Mouse (Mus musculus) intestine, embryonic 16.5 days (tissue): ENCODE data around the gene Rims4. TPM values are rescaled to one million over a fixed set of nuclear protein-coding genes. Genes with fewer than 3 reads are reported as not detected.

Experiments used
- ATAC-seq: fragments of 200-750 bp; cut with Nextera tagmentation; 2 replicates; pipeline ENCODE4 v1.8.0; 2017; ENCODE audit warnings: moderate TSS enrichment, moderate library complexity
- H3K27ac ChIP-seq: fragments of 300-500 bp; sonication (generic); 2 replicates; pipeline ENCODE4 v1.5.1; 2014; ENCODE audit warnings: mild to moderate bottlenecking, low read length
- H3K27me3 ChIP-seq: fragments of 300-500 bp; sonication (generic); replicated peaks from 2 replicates; pipeline ENCODE4 v1.6.1; 2014; ENCODE audit warnings: low read length, control low read depth, mixed read lengths; ENCODE audit not compliant: control insufficient read depth, insufficient read depth
- H3K36me3 ChIP-seq: fragments of 300-500 bp; sonication (generic); 2 replicates; pipeline ENCODE4 v1.6.1; 2014; ENCODE audit warnings: low read length, control low read depth; ENCODE audit not compliant: control insufficient read depth, insufficient read depth
- H3K4me1 ChIP-seq: fragments of 300-500 bp; sonication (generic); 2 replicates; pipeline ENCODE4 v1.6.1; 2014; ENCODE audit warnings: low read length, control low read depth, mixed read lengths; ENCODE audit not compliant: control insufficient read depth, insufficient read depth
- H3K4me2 ChIP-seq: fragments of 300-500 bp; sonication (generic); 2 replicates; pipeline ENCODE4 v1.6.1; 2014; ENCODE audit warnings: low read depth, low read length, control low read depth
- H3K4me3 ChIP-seq: fragments of 300-500 bp; sonication (generic); 2 replicates; pipeline ENCODE4 v1.5.1; 2014; ENCODE audit warnings: mild to moderate bottlenecking, low read length
- H3K9ac ChIP-seq: fragments of 300-500 bp; sonication (generic); 2 replicates; pipeline ENCODE4 v1.6.1; 2014; ENCODE audit warnings: low read depth, low read length
- H3K9me3 ChIP-seq: fragments of 300-500 bp; sonication (generic); 2 replicates; pipeline ENCODE4 v1.6.1; 2016; ENCODE audit warnings: low read length, control low read depth; ENCODE audit not compliant: control insufficient read depth
- WGBS: fragments of 180-500 bp; shearing (Covaris S2); extraction: QIAGEN DNeasy Blood & Tissue Kit; methylation state at CpG from one replicate; pipeline ENCODE4 v1.1.7; 2014; 5-methylcytosine and 5-hydroxymethylcytosine counted together
- polyA plus RNA-seq: library from polyadenylated mRNA; unstranded; fragments of >200 nt; fragmentation: Nextera tagmentation; extraction: Ambion mirVana; gene quantifications from 2 replicates; pipeline ENCODE4 v1.2.1, GENCODE M21; 2015

Gene Rims4
- polyA plus RNA-seq, 1 experiment from 2014 or later = 0.35 TPM

GRCm38 (mm10) chr2:163823771-163824170 is 94.7 kb downstream of the Rims4 start:
- no peak overlapping the region; the same call in 1 of the 2 replicates for H3K4me3 ChIP-seq
- no peaks in the 10 kb centered on the region for H3K9me3 ChIP-seq
- H3K36me3 ChIP-seq = no peaks in the 10 kb centered on the region
- no peak overlapping the region for H3K9ac ChIP-seq
- no peaks in the 10 kb centered on the region for H3K4me1 ChIP-seq
- no peak overlapping the region for H3K27ac ChIP-seq
- WGBS = 24% methylated on average over 11 of the region's 11 CpGs
- peak; percentile 67 for ATAC-seq
- peak overlapping the region; percentile 29 for H3K4me2 ChIP-seq
- H3K27me3 ChIP-seq = no peaks in the 10 kb centered on the region

- no peak overlapping the region for H3K9ac ChIP-seq
- WGBS = 5% methylated on average over 4 of the region's 4 CpGs
- no peaks in the 10 kb centered on the region for H3K4me1 ChIP-seq
- ATAC-seq = no peak
- no peak overlapping the region for H3K4me3 ChIP-seq
- H3K36me3 ChIP-seq = no peaks in the 10 kb centered on the region
- H3K9me3 ChIP-seq = no peaks in the 10 kb centered on the region
- H3K27ac ChIP-seq = no peak overlapping the region
- no peaks in the 10 kb centered on the region for H3K27me3 ChIP-seq
- H3K4me2 ChIP-seq = 0 out of 2 replicates have a peak overlapping the region, but pooled peaks have one; percentile 29
These were observed 95.2 kb downstream of the Rims4 start for GRCm38 (mm10) chr2:163823248-163823647.

DNA sequence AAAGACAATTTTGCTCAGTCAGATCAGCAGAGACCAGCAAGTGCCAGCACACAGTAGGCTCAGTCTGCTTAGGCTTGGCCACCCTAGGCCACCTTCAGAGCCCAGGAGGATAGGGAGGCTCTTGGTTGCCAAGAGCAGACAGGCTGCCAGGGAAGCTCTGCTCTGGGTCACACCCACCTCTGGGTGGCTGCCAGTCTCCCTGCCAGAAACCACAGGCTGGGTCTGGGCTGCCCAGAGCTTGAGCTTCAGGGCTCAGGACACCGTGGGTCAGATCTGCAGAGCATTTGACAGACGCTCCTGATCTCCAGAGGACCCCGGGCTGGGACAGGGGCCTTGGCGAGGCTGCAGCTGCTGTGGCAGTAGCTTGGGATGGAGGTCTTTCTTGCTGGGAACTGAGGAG is 97.9 kb downstream of the Rims4 start, which contains the start of gene Ccn5:
Gene Ccn5, plus strand, starts transcription at position 255 of the 400 bp plus-strand sequence.
- Histone ChIP-seq H3K27ac (no peak within 1 kb of the TSS), H3K4me1 (no peaks in the 10 kb centered on the region), H3K36me3 (no peaks in the 10 kb centered on the region), H3K4me2 (no peak within 1 kb of the TSS), H3K4me3 (no peak within 1 kb of the TSS), H3K9ac (no peak within 1 kb of the TSS), H3K9me3 (no peaks in the 10 kb centered on the region), H3K27me3 (no peaks in the 10 kb centered on the region)
- no peak for ATAC-seq
- WGBS = 76% methylated on average over 4 of the region's 4 CpGs

DNA sequence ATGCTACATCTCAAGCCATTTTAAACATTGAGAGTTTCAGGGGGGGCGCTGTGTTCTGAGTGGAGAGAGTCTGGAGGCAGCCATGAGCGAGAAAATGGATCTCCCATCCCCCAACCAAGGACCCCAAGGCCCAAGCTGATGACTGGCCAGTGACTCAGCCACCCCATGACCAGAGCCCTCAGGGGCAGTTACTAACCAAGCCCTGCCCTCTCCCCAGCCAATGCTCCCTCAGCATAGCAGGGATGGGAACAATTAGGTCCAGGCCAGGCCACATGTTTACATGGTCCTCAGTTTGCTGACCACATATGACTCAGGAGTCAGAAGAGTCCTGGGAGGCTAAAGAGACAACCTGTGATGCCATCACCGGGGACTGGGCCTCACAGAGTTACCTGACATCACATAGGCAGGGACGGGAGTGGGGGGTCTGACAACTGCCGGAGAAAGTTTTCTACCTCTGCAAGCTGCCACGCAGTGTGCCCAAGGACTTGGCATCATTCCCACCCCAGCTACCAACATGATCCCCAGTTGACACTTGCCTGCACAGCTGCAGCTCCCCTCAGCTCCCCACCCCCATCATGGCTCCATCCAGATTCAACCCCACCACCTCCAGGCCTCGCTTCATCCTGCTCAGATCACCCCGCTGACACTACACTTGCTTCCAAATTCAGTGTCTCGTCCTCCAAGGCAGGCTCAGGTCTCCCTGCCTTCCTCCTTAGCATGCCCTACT is 103.6 kb downstream of the Rims4 start:
- no peaks in the 10 kb centered on the region for H3K27me3 ChIP-seq
- no peak for ATAC-seq
- no peak overlapping the region for H3K4me2 ChIP-seq
- no peak overlapping the region for H3K9ac ChIP-seq
- no peaks in the 10 kb centered on the region for H3K36me3 ChIP-seq
- WGBS = 88% methylated on average over 9 of the region's 9 CpGs
- no peak overlapping the region for H3K27ac ChIP-seq
- no peaks in the 10 kb centered on the region for H3K4me1 ChIP-seq
- no peak overlapping the region for H3K4me3 ChIP-seq
- no peaks in the 10 kb centered on the region for H3K9me3 ChIP-seq

GRCm38 (mm10) chr2:163813077-163813476 is 105.4 kb downstream of the Rims4 start:
- 69% methylated on average over 5 of the region's 5 CpGs for WGBS
- no peak overlapping the region for H3K4me2 ChIP-seq
- ATAC-seq = no peak
- H3K36me3 ChIP-seq = no peaks in the 10 kb centered on the region
- no peak overlapping the region for H3K4me3 ChIP-seq
- H3K27me3 ChIP-seq = no peaks in the 10 kb centered on the region
- no peak overlapping the region for H3K27ac ChIP-seq
- no peaks in the 10 kb centered on the region for H3K9me3 ChIP-seq
- H3K4me1 ChIP-seq = no peaks in the 10 kb centered on the region
- H3K9ac ChIP-seq = no peak overlapping the region

Other genes starting within 250 kb of the Rims4 start
- gene Ada, start 168.4 kb downstream of the Rims4 start, polyA plus RNA-seq = 5.8 and 7.4 TPM in 2 replicates
- gene Ccn5, start 97.8 kb downstream of the Rims4 start, polyA plus RNA-seq = 0.24 and 0.76 TPM in 2 replicates
- gene Kcnk15, start 65.0 kb downstream of the Rims4 start, polyA plus RNA-seq = not detected in 2 replicates
- 233 and 238 TPM in 2 replicates for gene Ywhab, start 76.3 kb upstream of the Rims4 start, polyA plus RNA-seq
- 0.89 and 1.5 TPM in 2 replicates for gene Pabpc1l, start 106.8 kb upstream of the Rims4 start, polyA plus RNA-seq
- 18.1 and 18.4 TPM in 2 replicates for gene Stk4, start 151.6 kb upstream of the Rims4 start, polyA plus RNA-seq
- 55.6 and 57.5 TPM in 2 replicates for gene Tomm34, start 152.5 kb upstream of the Rims4 start, polyA plus RNA-seq